Mouse (Mus musculus): ENCODE results near the gene Gm15091.
"Not testable (repeated sequence)": the region's sequence is repeated elsewhere in the genome, so short reads cannot be mapped to it uniquely, and the experiment has no call there.

Gene Gm15091

GRCm38 (mm10) chrX:149941355-149941754, at the start of gene Gm15091:
Gm15091 (plus strand) TSS chrX:149941655.
- not testable (repeated sequence) for DNase-seq

Data from lung, adult 18-20 months (tissue).